Comparison of ENCODE assay signal across 8 mouse cellular contexts in genomic region chr11:36334100-36334735, GRCm38 (mm10).
A peak's percentile ranks its signal among the peaks of the same experiment; 100 is the strongest.
DNase-seq lines count a peak whose midpoint lies in the region; ATAC-seq lines count a peak whose summit lies in the region.

No protein-coding gene starts in this region.

- no peaks in the 10 kb centered on the region for H3K27me3 ChIP-seq in kidney, embryonic 14.5 days (ENCODE audit: control insufficient read depth, insufficient read depth, low read length)
- no peaks in the 10 kb centered on the region for H3K27me3 ChIP-seq in hindbrain, embryonic 11.5 days (ENCODE audit: control insufficient read depth, insufficient read depth, low read length)
- no peaks in the 10 kb centered on the region for H3K27me3 ChIP-seq in midbrain, embryonic 16.5 days (ENCODE audit: control insufficient read depth, insufficient read depth, low read depth, low read length)

- ATAC-seq in kidney, embryonic 14.5 days (ENCODE audit: low FRiP score, low TSS enrichment): peak; percentile 86
- no peak for ATAC-seq in hindbrain, embryonic 11.5 days (ENCODE audit: low FRiP score)
- ATAC-seq in midbrain, embryonic 16.5 days: peak; percentile 87

- H3K27ac ChIP-seq in kidney, embryonic 14.5 days (ENCODE audit: low read depth, low read length): no peak overlapping the region
- no peak overlapping the region for H3K27ac ChIP-seq in hindbrain, embryonic 11.5 days (ENCODE audit: low read depth, low read length)
- H3K27ac ChIP-seq in midbrain, embryonic 16.5 days (ENCODE audit: low read length): peak overlapping the region; percentile 39

- WGBS in kidney, embryonic 14.5 days: 3% methylated on average over 7 of the region's 7 CpGs
- WGBS in hindbrain, embryonic 11.5 days: 14% methylated on average over 7 of the region's 7 CpGs
- 1% methylated on average over 7 of the region's 7 CpGs for whole genome bisulfite sequencing in midbrain, embryonic 16.5 days

- no peak overlapping the region for H3K4me2 ChIP-seq in kidney, embryonic 14.5 days (replicated peaks; ENCODE audit: low read depth, low read length)
- no peak overlapping the region for H3K4me2 ChIP-seq in hindbrain, embryonic 11.5 days (replicated peaks; ENCODE audit: low read depth, low read length)
- no peak overlapping the region for H3K4me2 ChIP-seq in midbrain, embryonic 16.5 days (ENCODE audit: low read length)

- H3K9ac ChIP-seq in kidney, embryonic 14.5 days (ENCODE audit: low read depth, low read length): no peak overlapping the region
- no peak overlapping the region for H3K9ac ChIP-seq in hindbrain, embryonic 11.5 days (ENCODE audit: low read depth, low read length)
- no peak overlapping the region for H3K9ac ChIP-seq in midbrain, embryonic 16.5 days (ENCODE audit: low read depth, low read length)

- DNase-seq in kidney, adult 11 months: no peak
- peak; percentile 55 for DNase-seq in embryo, embryonic 10 days (ENCODE audit: low spot score)
- peak; percentile 21 for DNase-seq in hindbrain, embryonic 11.5 days (ENCODE audit: low spot score)
- no peak for DNase-seq in lung, postnatal 36 days
- DNase-seq in layer of hippocampus, postnatal 36 days: no peak
- no peak for DNase-seq in ovary, postnatal 14 days (ENCODE audit: low spot score)

- H3K4me1 ChIP-seq in kidney, embryonic 14.5 days (ENCODE audit: control insufficient read depth, insufficient read depth, low read length): no peaks in the 10 kb centered on the region
- no peaks in the 10 kb centered on the region for H3K4me1 ChIP-seq in hindbrain, embryonic 11.5 days (replicated peaks; ENCODE audit: control insufficient read depth, insufficient read depth, low read length)
- peaks cover 34% of the 10 kb centered on the region for H3K4me1 ChIP-seq in midbrain, embryonic 16.5 days (ENCODE audit: control insufficient read depth, insufficient read depth, low read length)

- no peaks in the 10 kb centered on the region for H3K9me3 ChIP-seq in kidney, embryonic 14.5 days (ENCODE audit: control insufficient read depth, low read length)
- no peaks in the 10 kb centered on the region for H3K9me3 ChIP-seq in hindbrain, embryonic 11.5 days (ENCODE audit: control insufficient read depth, low read length)
- H3K9me3 ChIP-seq in midbrain, embryonic 16.5 days (replicated peaks; ENCODE audit: control insufficient read depth, low read length, poor library complexity, severe bottlenecking): no peaks in the 10 kb centered on the region

- H3K36me3 ChIP-seq in kidney, embryonic 14.5 days (ENCODE audit: control insufficient read depth, insufficient read depth, low read length): no peaks in the 10 kb centered on the region
- H3K36me3 ChIP-seq in hindbrain, embryonic 11.5 days (ENCODE audit: control insufficient read depth, insufficient read depth, low read length): no peaks in the 10 kb centered on the region
- H3K36me3 ChIP-seq in midbrain, embryonic 16.5 days (ENCODE audit: control insufficient read depth, insufficient read depth, low read length): 0 out of 2 replicates have a peak, but pooled peaks cover 6% of the 10 kb centered on the region

- H3K4me3 ChIP-seq in kidney, embryonic 14.5 days (ENCODE audit: low read length): no peak overlapping the region
- no peak overlapping the region for H3K4me3 ChIP-seq in hindbrain, embryonic 11.5 days (ENCODE audit: low read depth, low read length)
- no peak overlapping the region for H3K4me3 ChIP-seq in midbrain, embryonic 16.5 days (ENCODE audit: low read depth, low read length)

Comparison
In these comparisons a context has a peak if more than half of its experiments do, and no peak if none do; other contexts are left out.
1. DNase-seq: peak in embryo, embryonic 10 days (single experiment) and hindbrain, embryonic 11.5 days (single experiment); none in kidney, adult 11 months (single experiment), lung, postnatal 36 days (single experiment), layer of hippocampus, postnatal 36 days (0 of 2) and ovary, postnatal 14 days (single experiment).